Mouse (Mus musculus): ENCODE data around the gene Gtpbp1. TPM values are rescaled to one million over a fixed set of nuclear protein-coding genes. Genes with fewer than 3 reads are reported as not detected.

The Gtpbp1 gene
- polyA plus RNA-seq, 1 experiment from 2014 or later, result 13.3 TPM

GRCm38 (mm10) chr15:79731554-79731953 is 40.9 kb downstream of the Gtpbp1 start:
- ATAC-seq (ENCODE audit: low FRiP score, low TSS enrichment), result no peak
- Histone ChIP-seq H3K4me1 (replicated peaks; ENCODE audit: control insufficient read depth, insufficient read depth) (no peaks in the 10 kb centered on the region), H3K4me3 (ENCODE audit: low read depth, low read length) (no peak overlapping the region), H3K27ac (replicated peaks) (no peak overlapping the region), H3K9me3 (ENCODE audit: control insufficient read depth, low read length) (no peaks in the 10 kb centered on the region), H3K4me2 (replicated peaks; ENCODE audit: low read depth) (no peak overlapping the region), H3K9ac (ENCODE audit: low read length) (no peak overlapping the region), H3K36me3 (ENCODE audit: control insufficient read depth, insufficient read depth, low read length) (peaks cover 53% of the 10 kb centered on the region), H3K27me3 (ENCODE audit: control insufficient read depth, insufficient read depth, low read length) (no peaks in the 10 kb centered on the region)
- DNase-seq (ENCODE audit: low spot score), result no peak
- 88% methylated on average over 7 of the region's 7 CpGs for WGBS
- TF ChIP-seq CTCF (IDR thresholded peaks at IDR 0.05; ENCODE audit: low read depth) (no peak), EP300 (optimal IDR thresholded peaks at IDR 0.05) (no peak)

GRCm38 (mm10) chr15:79733192-79733591 is 42.5 kb downstream of the Gtpbp1 start:
- 94% methylated on average over 8 of the region's 8 CpGs for WGBS
- H3K27ac ChIP-seq (replicated peaks), result no peak overlapping the region
- no peaks in the 10 kb centered on the region for H3K4me1 ChIP-seq (replicated peaks; ENCODE audit: control insufficient read depth, insufficient read depth)
- no peaks in the 10 kb centered on the region for H3K9me3 ChIP-seq (ENCODE audit: control insufficient read depth, low read length)
- DNase-seq (ENCODE audit: low spot score) (no peak), ATAC-seq (ENCODE audit: low FRiP score, low TSS enrichment) (no peak)
- H3K36me3 ChIP-seq (ENCODE audit: control insufficient read depth, insufficient read depth, low read length), result peaks cover 48% of the 10 kb centered on the region
- H3K4me3 ChIP-seq (ENCODE audit: low read depth, low read length), result no peak overlapping the region
- no peak for TF ChIP-seq EP300 (optimal IDR thresholded peaks at IDR 0.05)
- TF ChIP-seq CTCF (IDR thresholded peaks at IDR 0.05; ENCODE audit: low read depth), result no peak
- H3K27me3 ChIP-seq (ENCODE audit: control insufficient read depth, insufficient read depth, low read length), result no peaks in the 10 kb centered on the region
- no peak overlapping the region for H3K4me2 ChIP-seq (replicated peaks; ENCODE audit: low read depth)
- no peak overlapping the region for H3K9ac ChIP-seq (ENCODE audit: low read length)

DNA sequence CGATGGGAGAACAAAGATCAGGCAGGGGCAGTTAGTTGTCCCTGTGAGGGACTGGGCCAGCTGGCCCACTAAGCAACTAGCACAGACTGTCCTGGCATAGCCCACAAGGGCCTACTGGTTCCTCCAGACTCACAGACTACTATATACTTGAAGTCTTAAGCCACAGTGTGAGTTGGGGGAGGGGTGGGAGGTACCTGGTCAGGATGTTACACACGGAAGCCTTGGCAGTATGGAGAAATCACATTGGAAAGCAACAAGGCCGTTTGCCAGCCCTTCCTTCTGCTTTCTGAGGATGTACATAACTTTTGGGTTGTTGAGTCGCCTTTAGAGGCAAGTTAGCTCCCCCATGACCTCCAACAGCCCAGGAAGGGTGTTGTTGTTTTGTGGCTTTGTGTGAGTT is 43.0 kb downstream of the Gtpbp1 start:
- no peak for ATAC-seq (ENCODE audit: low FRiP score, low TSS enrichment)
- Histone ChIP-seq H3K9me3 (ENCODE audit: control insufficient read depth, low read length) (no peaks in the 10 kb centered on the region), H3K4me2 (replicated peaks; ENCODE audit: low read depth) (no peak overlapping the region), H3K27ac (replicated peaks) (no peak overlapping the region), H3K4me3 (ENCODE audit: low read depth, low read length) (no peak overlapping the region), H3K9ac (ENCODE audit: low read length) (no peak overlapping the region), H3K4me1 (replicated peaks; ENCODE audit: control insufficient read depth, insufficient read depth) (no peaks in the 10 kb centered on the region), H3K27me3 (ENCODE audit: control insufficient read depth, insufficient read depth, low read length) (no peaks in the 10 kb centered on the region), H3K36me3 (ENCODE audit: control insufficient read depth, insufficient read depth, low read length) (peaks cover 51% of the 10 kb centered on the region)
- TF ChIP-seq EP300 (optimal IDR thresholded peaks at IDR 0.05), result no peak
- TF ChIP-seq CTCF (IDR thresholded peaks at IDR 0.05; ENCODE audit: low read depth), result no peak
- no peak for DNase-seq (ENCODE audit: low spot score)
- WGBS, result 73% methylated on average over 4 of the region's 4 CpGs

DNA sequence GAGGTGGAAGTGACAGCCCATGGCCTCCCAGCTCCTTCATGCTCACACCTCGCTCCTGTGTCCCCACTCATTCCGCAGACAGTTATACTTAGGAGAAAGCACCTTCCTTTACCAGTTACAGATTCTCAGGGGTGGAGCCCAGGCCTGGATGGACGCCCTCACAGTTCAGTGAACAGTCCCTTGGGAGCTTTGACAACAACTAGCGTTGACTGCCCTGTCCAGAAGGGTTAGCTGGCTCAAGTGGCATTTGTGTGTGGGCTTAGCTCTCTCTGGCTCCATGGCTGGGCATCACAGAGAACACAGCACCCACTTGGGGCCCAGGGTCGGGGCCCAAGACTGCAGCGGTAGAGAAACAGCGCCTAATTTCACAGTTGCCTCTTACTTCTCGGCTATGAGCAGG is 43.7 kb downstream of the Gtpbp1 start:
- Histone ChIP-seq H3K9ac (ENCODE audit: low read length) (no peak overlapping the region; the same call in 1 of the 2 replicates), H3K27ac (replicated peaks) (0 out of 2 replicates have a peak overlapping the region, but pooled peaks have one; percentile 58), H3K4me3 (ENCODE audit: low read depth, low read length) (no peak overlapping the region), H3K9me3 (ENCODE audit: control insufficient read depth, low read length) (no peaks in the 10 kb centered on the region), H3K36me3 (ENCODE audit: control insufficient read depth, insufficient read depth, low read length) (peaks cover 51% of the 10 kb centered on the region), H3K27me3 (ENCODE audit: control insufficient read depth, insufficient read depth, low read length) (no peaks in the 10 kb centered on the region), H3K4me1 (replicated peaks; ENCODE audit: control insufficient read depth, insufficient read depth) (no peaks in the 10 kb centered on the region), H3K4me2 (replicated peaks; ENCODE audit: low read depth) (no peak overlapping the region)
- ATAC-seq (ENCODE audit: low FRiP score, low TSS enrichment) (no peak), DNase-seq (ENCODE audit: low spot score) (no peak)
- TF ChIP-seq CTCF (IDR thresholded peaks at IDR 0.05; ENCODE audit: low read depth) (no peak), EP300 (optimal IDR thresholded peaks at IDR 0.05) (no peak)
- 82% methylated on average over 8 of the region's 8 CpGs for WGBS

DNA sequence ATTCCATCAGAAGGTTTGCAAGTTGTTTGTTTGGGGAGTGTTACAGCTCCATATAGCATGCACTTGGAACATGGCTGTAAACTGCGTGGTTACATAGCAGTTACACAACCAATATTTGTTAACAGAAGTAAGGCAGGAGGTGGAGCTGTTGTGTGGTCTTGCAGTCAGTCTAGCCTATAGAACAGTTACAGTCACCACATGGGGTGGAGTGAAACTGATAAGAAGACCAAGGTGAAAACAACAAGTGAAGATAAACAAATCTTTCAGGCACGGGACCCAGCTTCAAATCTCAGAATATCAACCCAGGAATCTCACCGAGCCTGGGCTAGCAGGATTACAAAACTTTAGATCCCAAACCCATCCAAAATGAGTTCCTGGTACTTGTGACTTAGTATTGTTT is 50.1 kb downstream of the Gtpbp1 start:
- DNase-seq (ENCODE audit: low spot score), result no peak
- no peak overlapping the region for H3K27ac ChIP-seq (replicated peaks)
- 49% methylated on average over 3 of the region's 3 CpGs for WGBS

DNA sequence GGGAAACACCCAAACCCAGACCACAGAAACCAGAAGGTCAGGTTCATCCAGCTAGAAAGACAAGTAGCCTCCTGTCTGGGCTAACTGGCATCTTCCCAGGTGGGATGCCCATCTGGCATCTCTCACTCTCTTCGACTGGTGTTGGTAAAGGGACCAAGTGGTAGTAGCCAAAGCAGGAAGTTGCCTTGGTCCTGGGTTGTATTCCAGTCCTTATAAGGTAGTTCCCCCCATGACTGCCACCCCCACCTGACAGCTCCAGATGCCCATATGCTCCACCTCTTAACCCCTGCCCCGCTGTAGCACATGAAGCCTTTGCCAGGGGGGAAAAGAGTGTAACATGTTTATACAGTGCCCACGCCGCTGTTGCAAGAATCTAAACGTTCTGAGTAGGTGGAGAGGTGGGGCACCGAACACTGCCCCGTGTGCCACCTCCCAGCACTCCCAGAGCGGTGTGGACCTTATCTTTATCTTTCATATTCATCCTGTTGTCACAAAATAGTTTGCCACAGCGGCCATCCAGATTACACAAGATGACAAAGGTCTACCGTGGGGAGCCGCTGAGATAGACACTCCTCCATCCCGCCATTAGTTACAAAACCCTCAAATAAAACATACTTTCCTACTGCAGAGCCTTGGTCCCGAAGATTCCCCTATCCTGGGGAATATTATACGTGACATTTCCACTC is 50.7 kb downstream of the Gtpbp1 start:
- Histone ChIP-seq H3K4me2 (replicated peaks; ENCODE audit: low read depth) (peak overlapping the region; percentile 93), H3K36me3 (ENCODE audit: control insufficient read depth, insufficient read depth, low read length) (peaks cover 16% of the 10 kb centered on the region), H3K4me1 (replicated peaks; ENCODE audit: control insufficient read depth, insufficient read depth) (peaks cover 3% of the 10 kb centered on the region; the same call in 1 of the 2 replicates), H3K9me3 (ENCODE audit: control insufficient read depth, low read length) (no peaks in the 10 kb centered on the region), H3K4me3 (ENCODE audit: low read depth, low read length) (peak overlapping the region; percentile 98), H3K27ac (replicated peaks) (peak overlapping the region; percentile 91), H3K27me3 (ENCODE audit: control insufficient read depth, insufficient read depth, low read length) (no peaks in the 10 kb centered on the region), H3K9ac (ENCODE audit: low read length) (peak overlapping the region; percentile 98)
- no peak for TF ChIP-seq CTCF (IDR thresholded peaks at IDR 0.05; ENCODE audit: low read depth)
- TF ChIP-seq EP300 (optimal IDR thresholded peaks at IDR 0.05), result no peak
- WGBS, result 6% methylated on average over 14 of the region's 14 CpGs
- DNase-seq (ENCODE audit: low spot score), result peak; percentile 35
- ATAC-seq (ENCODE audit: low FRiP score, low TSS enrichment), result peak; percentile 27; the same call in 1 of the 2 replicates

More for the DNA sequence above, 50.1 kb downstream of the Gtpbp1 start:
- no peak overlapping the region for H3K9ac ChIP-seq (ENCODE audit: low read length)
- TF ChIP-seq EP300 (optimal IDR thresholded peaks at IDR 0.05) (no peak), CTCF (IDR thresholded peaks at IDR 0.05; ENCODE audit: low read depth) (peak; percentile 10; the same call in 1 of the 2 replicates)
- H3K27me3 ChIP-seq (ENCODE audit: control insufficient read depth, insufficient read depth, low read length), result no peaks in the 10 kb centered on the region
- H3K36me3 ChIP-seq (ENCODE audit: control insufficient read depth, insufficient read depth, low read length), result peaks cover 17% of the 10 kb centered on the region
- H3K4me1 ChIP-seq (replicated peaks; ENCODE audit: control insufficient read depth, insufficient read depth), result peaks cover 3% of the 10 kb centered on the region; the same call in 1 of the 2 replicates
- H3K9me3 ChIP-seq (ENCODE audit: control insufficient read depth, low read length), result no peaks in the 10 kb centered on the region
- ATAC-seq (ENCODE audit: low FRiP score, low TSS enrichment), result no peak
- peak overlapping the region; percentile 93 for H3K4me2 ChIP-seq (replicated peaks; ENCODE audit: low read depth)
- H3K4me3 ChIP-seq (ENCODE audit: low read depth, low read length), result peak overlapping the region; percentile 98; the same call in 1 of the 2 replicates
